Mouse (Mus musculus) embryo, embryonic 10.5 days (tissue): ENCODE data around the gene Sox5.

Experiments
- DNase-seq: peaks from one replicate; pipeline ENCODE4 v3.0.0-alpha.2; 2015; ENCODE audit warnings: low spot score

Gene Sox5

GRCm38 (mm10) chr6:144329311-144329930 is 452.4 kb downstream of the Sox5 start:
- no peak for DNase-seq

- DNase-seq = no peak
Observed at GRCm38 (mm10) chr6:144328779-144329178, 453.0 kb downstream of the Sox5 start.

DNA sequence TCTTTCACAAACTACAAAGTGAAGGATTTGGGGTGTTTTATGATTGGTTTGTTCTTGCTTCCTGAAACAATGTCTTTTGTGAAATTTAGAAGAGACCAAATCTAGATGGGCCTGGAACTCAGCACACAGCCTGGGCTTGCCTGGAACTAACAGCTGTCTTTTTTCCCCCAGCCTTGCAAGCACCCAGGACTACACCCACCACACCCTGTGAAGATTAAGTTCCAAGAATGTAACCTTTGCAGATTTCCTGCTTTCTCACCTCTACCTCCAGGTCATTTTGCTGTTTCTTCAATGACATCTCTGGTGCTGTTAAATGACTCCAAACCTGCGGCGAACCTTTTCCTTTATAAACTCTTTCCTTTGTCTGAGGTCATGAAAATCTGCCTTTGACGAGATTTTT is 455.0 kb downstream of the Sox5 start:
- no peak for DNase-seq

DNA sequence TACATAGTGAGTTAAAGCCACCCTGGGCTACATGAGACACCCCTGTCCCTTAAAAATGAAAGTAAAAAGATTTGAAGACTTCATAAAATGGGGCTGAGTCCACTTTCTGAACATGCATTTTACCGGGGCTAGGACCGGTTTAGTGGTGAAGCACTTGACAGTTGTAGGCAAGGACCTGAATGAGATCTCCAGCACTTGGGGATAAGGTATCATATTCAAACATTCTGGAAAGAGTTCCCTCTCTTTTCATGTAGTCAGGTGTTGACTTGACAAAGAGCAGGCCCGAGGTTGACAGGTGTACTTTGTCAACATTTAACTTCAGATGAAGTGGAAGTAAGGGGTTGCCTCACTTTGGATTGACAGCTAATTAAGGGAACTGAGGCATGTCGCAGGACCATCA is 458.4 kb downstream of the Sox5 start:
- DNase-seq = no peak

DNA sequence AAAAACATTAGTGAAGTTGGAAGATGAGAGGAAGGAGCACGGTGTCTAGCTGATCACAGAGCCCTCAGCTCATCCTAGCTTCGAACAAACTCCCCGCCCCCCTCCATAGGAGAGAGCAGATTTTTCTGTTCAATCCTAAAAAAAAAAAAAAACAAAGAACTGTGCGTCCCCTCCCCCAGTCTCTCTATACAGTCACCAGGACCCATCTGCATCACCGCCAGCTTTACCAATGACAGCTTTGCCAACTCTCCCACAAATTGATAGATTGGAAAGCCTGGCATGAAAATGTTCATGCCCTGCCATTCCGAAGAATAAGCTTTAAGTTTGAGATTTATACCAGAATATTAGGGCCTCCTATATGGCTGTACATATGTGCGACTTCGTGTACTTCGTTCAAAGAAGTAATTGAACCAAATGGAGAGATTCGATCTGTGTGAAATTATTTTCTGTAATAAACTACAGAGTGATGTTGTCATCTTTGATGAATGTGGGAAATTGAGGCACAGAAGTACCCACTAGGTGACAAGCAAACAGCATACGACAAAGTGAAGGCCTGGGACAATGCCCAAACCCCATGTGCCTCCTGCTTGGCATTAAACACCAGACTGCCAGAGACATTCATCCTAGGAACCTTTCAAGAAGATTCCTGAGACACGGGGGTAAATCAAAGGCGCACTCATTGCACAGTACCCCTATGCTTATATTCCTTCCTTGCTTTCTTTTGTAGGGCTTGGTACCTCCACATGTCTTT is 459.3 kb downstream of the Sox5 start:
- DNase-seq = no peak

- no peak for DNase-seq
Observed at GRCm38 (mm10) chr6:144320327-144320726, 461.4 kb downstream of the Sox5 start.

- no peak for DNase-seq
Observed at GRCm38 (mm10) chr6:144319717-144320116, 462.1 kb downstream of the Sox5 start.

- peak; percentile 66 for DNase-seq
Observed at GRCm38 (mm10) chr6:144312781-144313754, 468.7 kb downstream of the Sox5 start.

DNA sequence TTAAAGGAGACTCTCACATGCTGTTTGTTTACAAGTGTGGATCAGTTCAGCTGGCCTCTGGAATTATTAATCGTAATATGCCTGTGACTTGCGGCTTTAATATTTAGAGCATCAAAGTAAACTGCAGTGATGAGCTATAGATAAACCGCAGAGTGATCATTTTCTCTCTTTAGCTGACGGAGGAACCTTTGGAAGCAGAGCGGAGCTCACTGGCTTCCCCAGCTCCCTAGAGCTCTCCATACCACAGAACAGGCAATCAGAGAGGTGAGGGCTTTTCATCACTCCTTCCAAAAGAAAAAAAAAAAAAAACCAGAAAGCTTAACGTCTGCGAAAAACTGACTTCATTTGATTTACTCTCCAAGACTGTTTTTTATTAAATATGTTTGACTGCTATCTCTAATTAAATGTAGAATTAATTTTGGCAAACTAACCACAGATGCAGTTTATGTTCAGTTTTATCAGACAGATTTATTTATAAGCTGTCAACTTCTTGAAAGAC is 469.4 kb downstream of the Sox5 start:
- DNase-seq = peak; percentile 17

- no peak for DNase-seq
Observed at GRCm38 (mm10) chr6:144311754-144312153, 470.0 kb downstream of the Sox5 start.

- DNase-seq = no peak
Observed at GRCm38 (mm10) chr6:144309171-144309570, 472.6 kb downstream of the Sox5 start.

- no peak for DNase-seq
Observed at GRCm38 (mm10) chr6:144307551-144308149, 474.1 kb downstream of the Sox5 start.

DNA sequence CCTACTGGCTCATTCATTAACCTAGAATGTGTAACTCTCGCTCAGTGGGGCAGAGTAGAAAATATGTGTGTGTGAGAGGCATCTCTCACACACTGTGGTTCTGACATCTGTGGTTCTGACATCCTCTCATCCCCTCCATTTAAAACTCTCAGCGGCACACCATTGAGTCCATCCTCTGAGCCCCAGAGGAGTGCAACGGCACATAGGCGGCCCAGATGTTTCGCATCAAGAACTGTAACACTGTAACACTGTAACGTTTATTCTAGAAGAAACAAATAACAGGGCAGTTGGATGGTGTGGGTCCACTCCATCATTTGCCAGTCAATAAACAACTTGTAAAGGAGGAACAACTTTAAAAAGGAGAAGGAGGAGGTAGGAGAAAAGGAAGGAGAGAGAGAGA is 479.0 kb downstream of the Sox5 start:
- no peak for DNase-seq

GRCm38 (mm10) chr6:144301082-144301481 is 480.7 kb downstream of the Sox5 start:
- DNase-seq = no peak

GRCm38 (mm10) chr6:144299503-144299858 is 482.3 kb downstream of the Sox5 start:
- peak; percentile 43 for DNase-seq

DNA sequence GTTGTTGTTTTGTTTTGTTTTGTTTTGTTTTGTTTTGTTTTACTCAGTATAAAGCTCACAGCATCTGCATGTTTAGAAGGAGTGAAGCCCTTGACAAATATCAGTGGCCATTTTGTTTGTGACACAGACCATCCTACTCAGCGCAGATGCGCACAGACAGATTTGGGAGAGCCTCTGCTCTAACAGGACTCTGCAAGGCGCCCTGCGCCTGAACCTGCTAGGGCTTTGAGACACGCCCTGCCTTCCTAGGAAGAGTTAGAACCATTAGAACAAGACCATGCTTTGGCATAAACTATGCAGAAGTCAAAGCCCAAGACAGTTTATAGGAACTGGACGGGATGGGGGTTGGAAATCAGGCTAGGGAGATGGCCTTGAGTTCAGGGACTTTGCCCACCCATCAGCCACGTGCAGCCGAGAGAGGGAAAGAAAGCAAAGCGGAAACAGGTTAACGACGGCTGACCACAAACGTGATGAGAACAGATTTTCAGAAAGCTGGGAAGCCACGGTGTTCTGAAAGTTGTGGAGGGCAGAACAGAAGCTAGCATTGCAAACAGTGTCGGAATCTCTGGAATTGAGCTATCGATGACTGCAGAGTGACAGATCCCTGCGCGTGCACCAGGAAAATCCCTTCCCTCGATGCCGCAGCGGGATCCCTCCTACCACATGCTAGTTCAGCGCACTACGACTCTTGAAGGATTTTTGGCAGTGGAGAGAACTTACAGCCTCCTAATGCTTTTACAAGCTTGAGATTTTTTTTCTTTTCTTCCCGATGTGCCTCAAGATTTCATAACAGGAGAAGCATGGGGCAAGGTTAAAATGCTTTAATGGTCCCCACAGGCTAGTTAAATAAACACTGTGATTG is 482.9 kb downstream of the Sox5 start:
- peak; percentile 37 for DNase-seq

DNA sequence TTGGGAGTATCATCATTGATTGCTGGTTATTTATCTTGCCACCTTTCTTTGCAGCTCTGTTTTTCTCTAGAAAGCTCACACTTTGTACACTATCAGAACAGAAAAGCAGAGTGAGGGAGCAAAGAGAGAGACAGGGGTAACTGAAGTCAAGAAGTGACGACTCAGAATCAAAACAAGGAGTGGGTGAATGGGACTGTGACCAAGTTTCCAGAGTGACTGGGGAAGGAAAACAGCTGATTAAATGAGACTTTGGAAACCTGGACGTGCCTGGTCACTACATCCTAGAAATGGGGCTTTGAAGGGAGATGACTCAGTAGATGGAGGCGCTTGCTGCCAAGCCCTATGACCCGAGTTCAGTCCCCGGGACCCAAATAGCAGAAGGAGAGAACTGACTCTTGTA is 483.9 kb downstream of the Sox5 start:
- DNase-seq = no peak

DNA sequence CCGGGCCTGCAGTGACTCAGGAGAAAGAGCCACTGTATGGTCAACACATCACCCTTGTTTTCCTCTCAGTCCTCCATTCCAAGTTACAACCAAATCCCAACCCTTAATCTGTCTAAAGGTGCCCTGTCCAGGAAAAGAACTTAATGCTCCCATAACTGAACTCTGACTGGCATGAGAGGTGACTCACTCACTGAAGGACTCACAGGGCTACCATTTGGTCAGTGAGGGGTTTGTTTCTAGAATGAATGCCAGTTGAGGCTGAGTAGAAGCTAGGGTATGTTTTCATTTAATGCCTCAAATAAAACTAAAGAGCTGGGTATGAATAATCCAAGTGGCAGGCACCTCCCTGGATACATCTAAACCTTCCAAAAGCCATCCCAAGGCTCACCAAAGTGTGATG is 484.6 kb downstream of the Sox5 start:
- no peak for DNase-seq

DNA sequence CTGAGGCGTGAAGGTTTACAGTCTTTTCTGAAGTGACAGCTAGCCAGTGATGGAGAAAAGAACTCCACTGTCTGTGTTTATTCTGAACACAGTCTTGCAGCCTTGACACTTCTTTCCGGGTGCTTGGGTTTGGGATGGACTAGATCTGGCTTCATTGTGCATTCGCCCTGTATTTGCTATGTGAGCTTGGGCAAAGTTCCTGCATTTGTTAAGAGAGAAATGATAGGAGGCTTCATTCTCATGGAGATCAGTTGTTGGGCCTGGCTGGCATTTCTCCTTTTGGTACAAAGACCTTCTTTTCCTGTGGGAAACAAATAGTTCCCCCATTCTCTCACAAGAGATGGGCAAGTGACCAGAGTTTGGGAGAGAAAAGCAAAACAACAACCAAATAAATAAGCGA is 490.3 kb downstream of the Sox5 start:
- no peak for DNase-seq

DNA sequence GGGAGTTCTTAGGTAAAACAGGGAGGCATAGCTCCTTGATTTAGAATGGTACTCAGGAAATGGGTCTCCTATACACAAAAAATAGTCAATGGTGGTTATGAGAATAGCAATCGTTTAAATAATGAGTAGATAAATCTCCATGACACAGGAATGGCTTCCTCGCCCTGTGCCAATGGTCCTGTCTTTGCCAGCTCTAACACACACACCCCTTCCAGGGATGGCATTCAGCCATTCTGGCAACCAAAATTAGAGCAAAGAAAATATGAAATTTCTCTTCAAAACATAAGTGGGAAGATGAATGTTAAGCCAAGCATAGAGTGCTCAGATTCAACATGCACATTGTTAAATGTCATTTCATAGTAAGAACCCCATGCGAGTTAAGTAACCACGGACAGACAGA is 495.7 kb downstream of the Sox5 start:
- no peak for DNase-seq

DNA sequence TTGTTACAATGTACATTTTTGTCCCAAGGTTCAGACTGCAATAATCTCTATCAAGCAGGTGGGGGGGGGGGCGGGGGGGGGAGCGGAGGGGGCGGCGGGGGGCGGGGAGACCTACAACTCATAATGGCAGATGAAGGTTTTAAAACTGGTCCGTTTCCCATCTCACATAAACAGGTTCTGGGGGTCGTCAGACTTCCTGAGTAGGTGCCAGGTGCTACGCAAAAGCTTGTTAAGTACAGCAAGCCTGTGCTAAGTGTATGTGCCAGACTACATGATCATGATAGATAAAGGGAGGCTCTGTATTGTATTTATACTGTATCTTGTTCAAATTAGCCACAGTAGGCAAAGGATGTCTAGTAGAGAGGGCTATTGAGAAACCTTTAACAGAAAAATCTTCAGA is 498.6 kb downstream of the Sox5 start:
- no peak for DNase-seq
